Mouse (Mus musculus): ENCODE measurements around the gene Snrpf.

DNA sequence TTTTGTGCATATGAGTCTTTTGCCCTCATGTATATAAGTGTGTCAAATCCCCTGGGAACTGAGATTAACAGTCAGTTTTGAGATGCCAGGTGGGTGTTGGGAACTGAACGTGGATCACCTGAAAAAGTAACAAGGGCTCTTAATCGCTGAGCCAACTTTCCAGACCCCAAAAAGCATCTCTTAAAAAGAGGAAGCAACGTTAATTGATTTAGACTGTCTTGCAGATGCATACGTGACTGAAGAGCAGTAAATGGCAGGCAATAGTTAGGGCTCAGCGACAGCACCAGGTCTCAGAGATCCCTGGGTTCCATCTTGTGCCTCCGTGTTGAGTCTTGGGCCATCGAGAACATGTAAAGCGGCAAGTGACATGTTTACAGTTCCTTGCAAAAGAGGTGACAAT lies 36.9 kb downstream of the Snrpf start:
- TF ChIP-seq CTCF (IDR thresholded peaks at IDR 0.05; ENCODE audit: low read depth, low read length) (no peak), GATA1 (IDR thresholded peaks at IDR 0.05; ENCODE audit: borderline replicate concordance, low read length) (no peak)

Data from G1E (cell line).